Mouse (Mus musculus) myocyte (in vitro differentiated cells): ENCODE measurements around the gene Ripk1. TPM values are rescaled to one million over a fixed set of nuclear protein-coding genes. Genes with fewer than 3 reads are reported as not detected.
"Not testable (repeated sequence)": the region's sequence is repeated elsewhere in the genome, so short reads cannot be mapped to it uniquely, and the experiment has no call there.

Source experiments
- H3K27me3 ChIP-seq: one replicate; pipeline ENCODE4 v1.6.1; 2011; ENCODE audit not compliant: control insufficient read depth, insufficient read depth, insufficient read length
- H3K36me3 ChIP-seq: one replicate; pipeline ENCODE4 v1.6.1; 2011; ENCODE audit not compliant: control insufficient read depth, insufficient read depth
- H3K4me2 ChIP-seq: one replicate; pipeline ENCODE4 v1.6.1; 2011; ENCODE audit warnings: low read depth, control low read depth
- H3K4me3 ChIP-seq: one replicate; pipeline ENCODE4 v1.5.1; 2011; ENCODE audit warnings: mild to moderate bottlenecking, control low read depth, moderate library complexity
- H3K79me2 ChIP-seq: one replicate; pipeline ENCODE4 v1.6.1; 2011; ENCODE audit not compliant: control insufficient read depth, insufficient read depth
- H3ac ChIP-seq: one replicate; pipeline ENCODE4 v1.6.1; 2011; ENCODE audit not compliant: control insufficient read depth, insufficient read length
- CEBPB ChIP-seq: IDR thresholded peaks from 2 replicates; pipeline ENCODE4 v1.6.1; 2011; ENCODE audit warnings: mild to moderate bottlenecking, moderate library complexity; ENCODE audit not compliant: poor library complexity, insufficient read depth, severe bottlenecking
- E2F4 ChIP-seq: IDR thresholded peaks from one replicate; pipeline ENCODE4 v1.6.1; 2011; ENCODE audit warnings: mild to moderate bottlenecking, control low read depth, moderate library complexity; ENCODE audit not compliant: insufficient read depth
- MAX ChIP-seq: IDR thresholded peaks from one replicate; pipeline ENCODE4 v1.6.1; 2011; ENCODE audit warnings: low read depth, mild to moderate bottlenecking, control low read depth
- MYOD1 ChIP-seq, 3 experiments: IDR thresholded peaks; one replicate each; pipeline ENCODE4 v1.6.1; 2011; ENCODE audit warnings: control low read depth in 2 of 3, low read depth in 2 of 3, mild to moderate bottlenecking in 2 of 3, moderate library complexity in 1 of 3; ENCODE audit not compliant: insufficient read length in 2 of 3, control insufficient read depth in 1 of 3
- MYOG ChIP-seq, 3 experiments: IDR thresholded peaks; one replicate each; pipeline ENCODE4 v1.6.1; 2011; ENCODE audit warnings: control low read depth in 2 of 3, low read depth in 2 of 3, mild to moderate bottlenecking in 2 of 3; ENCODE audit not compliant: insufficient read length in 2 of 3, control insufficient read depth in 1 of 3, insufficient read depth in 1 of 3
- POLR2A ChIP-seq: IDR thresholded peaks from one replicate; pipeline ENCODE4 v1.6.1; 2011; ENCODE audit warnings: low read depth, mild to moderate bottlenecking, control low read depth, moderate library complexity; ENCODE audit not compliant: insufficient read length
- POLR2AphosphoS2 ChIP-seq: IDR thresholded peaks from one replicate; pipeline ENCODE4 v1.6.1; 2011; ENCODE audit warnings: low read depth, control low read depth; ENCODE audit not compliant: insufficient read length
- REST ChIP-seq: IDR thresholded peaks from one replicate; pipeline ENCODE4 v1.6.1; 2011; ENCODE audit warnings: mild to moderate bottlenecking, control low read depth, moderate library complexity; ENCODE audit not compliant: insufficient read depth, insufficient read length
- SRF ChIP-seq: IDR thresholded peaks from one replicate; pipeline ENCODE4 v1.6.1; 2011; ENCODE audit warnings: low read depth; ENCODE audit not compliant: control insufficient read depth, insufficient read length
- TCF12 ChIP-seq: IDR thresholded peaks from one replicate; pipeline ENCODE4 v1.6.1; 2011; ENCODE audit warnings: mild to moderate bottlenecking, control low read depth; ENCODE audit not compliant: poor library complexity, insufficient read depth, severe bottlenecking
- TCF3 ChIP-seq: IDR thresholded peaks from one replicate; pipeline ENCODE4 v1.6.1; 2011; ENCODE audit warnings: low read depth, control low read depth; ENCODE audit not compliant: insufficient read length
- USF1 ChIP-seq: IDR thresholded peaks from one replicate; pipeline ENCODE4 v1.6.1; 2011; ENCODE audit warnings: low read depth, mild to moderate bottlenecking, control low read depth, moderate library complexity
- polyA plus RNA-seq: library from polyadenylated mRNA; unstranded; fragments of >200 nt; fragmentation: generic; extraction: Trizol; gene quantifications from one replicate; pipeline ENCODE4 v1.2.1, GENCODE M21; 2012; ENCODE audit warnings: missing spikeins

Ripk1 gene
- polyA plus RNA-seq, 1 experiment: 6.5 TPM

DNA sequence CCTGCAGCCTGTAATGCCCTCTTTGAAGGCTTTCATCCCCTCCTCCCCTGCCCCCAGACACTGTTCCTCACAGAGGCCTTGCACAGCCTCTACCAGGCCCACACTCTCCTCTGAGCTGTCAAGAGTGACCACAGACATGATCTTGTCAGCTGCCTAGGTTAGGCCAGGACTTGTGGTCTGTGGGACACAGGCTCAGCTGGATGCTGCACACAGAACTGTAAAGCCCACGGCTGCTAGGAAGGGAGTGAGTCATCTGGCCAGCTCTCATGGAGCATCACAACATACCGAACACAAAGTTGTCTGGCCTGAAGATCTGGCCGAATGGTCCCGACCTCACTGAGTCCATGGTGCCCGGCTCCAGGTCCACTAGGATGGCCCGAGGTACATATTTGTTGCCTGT lies 73.7 kb downstream of the Ripk1 start:
- Histone ChIP-seq H3K79me2 (peaks cover 21% of the 10 kb centered on the region), H3K36me3 (peaks cover 12% of the 10 kb centered on the region), H3K4me3 (peak overlapping the region; percentile 94), H3K4me2 (peak overlapping the region; percentile 97)
- H3K27me3 ChIP-seq, H3ac ChIP-seq: not testable (repeated sequence)
- peak in 2 of 3 experiments; percentile 76 to 86 for TF ChIP-seq MYOD1 (IDR thresholded peaks at IDR 0.05; ENCODE audit: control insufficient read depth in 1 of 3, insufficient read length in 2 of 3, low read depth in 2 of 3)
- peak; percentile 28 for TF ChIP-seq TCF12
- peak; percentile 45 to 84 (median 72) for TF ChIP-seq MYOG (IDR thresholded peaks at IDR 0.05; ENCODE audit: control insufficient read depth in 1 of 3, insufficient read depth in 1 of 3, insufficient read length in 2 of 3, low read depth in 2 of 3)

GRCm38 (mm10) chr13:34076561-34077491 lies 74.7 kb downstream of the Ripk1 start:
- peaks cover 21% of the 10 kb centered on the region for H3K79me2 ChIP-seq
- H3K4me3 ChIP-seq: peak overlapping the region; percentile 94
- H3K27me3 ChIP-seq: no peaks in the 10 kb centered on the region
- peaks cover 12% of the 10 kb centered on the region for H3K36me3 ChIP-seq
- H3ac ChIP-seq: peak overlapping the region; percentile 35
- TF ChIP-seq TCF12: no peak
- TF ChIP-seq POLR2A: no peak
- TF ChIP-seq E2F4: no peak
- peak; percentile 51 for TF ChIP-seq POLR2AphosphoS2
- no peak for TF ChIP-seq TCF3
- TF ChIP-seq MYOD1 (IDR thresholded peaks at IDR 0.05; ENCODE audit: control insufficient read depth in 1 of 3, insufficient read length in 2 of 3, low read depth in 2 of 3): peak in 2 of 3 experiments; percentile 64 to 70
- no peak for TF ChIP-seq CEBPB
- TF ChIP-seq MYOG (IDR thresholded peaks at IDR 0.05; ENCODE audit: control insufficient read depth in 1 of 3, insufficient read depth in 1 of 3, insufficient read length in 2 of 3, low read depth in 2 of 3): peak in 2 of 3 experiments; percentile 57 to 63
- no peak for TF ChIP-seq MAX
- no peak for TF ChIP-seq USF1
- no peak for TF ChIP-seq REST
- no peak for TF ChIP-seq SRF
- peak overlapping the region; percentile 97 for H3K4me2 ChIP-seq

DNA sequence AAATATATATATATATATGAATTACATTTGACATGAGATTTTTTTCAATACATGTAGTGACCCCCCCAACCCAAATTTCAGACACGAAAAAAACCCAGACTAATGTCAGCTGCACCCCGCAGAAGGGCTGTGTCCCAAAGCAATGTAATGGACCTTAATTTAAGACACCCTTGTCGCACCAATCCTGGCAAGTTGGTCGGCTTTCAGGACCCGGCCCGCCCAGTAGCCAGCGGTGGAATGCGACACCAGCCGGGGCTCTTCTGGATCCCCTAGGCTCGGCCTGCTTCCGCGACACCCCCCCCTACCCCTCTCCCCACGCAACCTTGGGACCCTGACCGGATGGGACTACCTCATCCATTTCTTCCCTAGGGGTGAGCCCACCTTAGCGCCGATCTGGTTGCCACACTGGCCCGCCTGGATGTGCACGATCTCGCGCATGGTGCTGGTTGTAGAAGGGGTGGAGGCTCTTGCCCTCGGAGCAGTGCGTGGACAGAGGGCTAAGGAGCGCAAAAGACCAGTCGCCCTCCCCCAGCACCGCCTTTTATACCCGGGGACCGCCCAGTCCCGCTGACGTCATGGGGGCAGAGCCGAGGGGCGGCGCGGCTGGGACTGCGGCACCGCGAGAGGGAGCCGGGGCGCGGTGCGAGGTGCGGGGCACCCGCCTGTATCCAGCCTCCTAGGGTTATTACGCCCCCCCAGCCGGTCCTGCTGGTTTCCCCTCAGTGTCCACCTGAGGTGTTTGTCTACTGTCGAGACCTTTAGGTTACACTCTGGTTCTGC lies 75.5 kb downstream of the Ripk1 start, which contains the start of gene Tubb2a:
TSS of gene Tubb2a (minus strand) at position 516 of the 780 bp plus-strand sequence.
- H3K4me3 ChIP-seq: peak within 1 kb of the TSS; percentile 94
- peak within 1 kb of the TSS; percentile 35 for H3ac ChIP-seq
- no peaks in the 10 kb centered on the region for H3K27me3 ChIP-seq
- H3K79me2 ChIP-seq: peaks cover 21% of the 10 kb centered on the region
- TF ChIP-seq SRF (peak; percentile 37), POLR2AphosphoS2 (peak; percentile 100), MAX (no peak), TCF12 (no peak), MYOD1 (IDR thresholded peaks at IDR 0.05; ENCODE audit: control insufficient read depth in 1 of 3, insufficient read length in 2 of 3, low read depth in 2 of 3) (peak in 1 of 3 experiments; percentile 20), MYOG (IDR thresholded peaks at IDR 0.05; ENCODE audit: control insufficient read depth in 1 of 3, insufficient read depth in 1 of 3, insufficient read length in 2 of 3, low read depth in 2 of 3) (peak in 1 of 3 experiments; percentile 34), REST (peak; percentile 49), TCF3 (no peak), USF1 (no peak), E2F4 (no peak), CEBPB (no peak), POLR2A (peak; percentile 100)
- H3K4me2 ChIP-seq: peak within 1 kb of the TSS; percentile 97
- H3K36me3 ChIP-seq: peaks cover 12% of the 10 kb centered on the region

- no peaks in the 10 kb centered on the region for H3K27me3 ChIP-seq
- H3ac ChIP-seq: no peak overlapping the region
- peaks cover 8% of the 10 kb centered on the region for H3K36me3 ChIP-seq
- H3K79me2 ChIP-seq: peaks cover 21% of the 10 kb centered on the region
- peak overlapping the region; percentile 94 for H3K4me3 ChIP-seq
- TF ChIP-seq E2F4: no peak
- TF ChIP-seq USF1: no peak
- TF ChIP-seq TCF3: no peak
- TF ChIP-seq CEBPB: no peak
- TF ChIP-seq POLR2A: no peak
- TF ChIP-seq REST: no peak
- no peak for TF ChIP-seq POLR2AphosphoS2
- TF ChIP-seq MYOD1 (IDR thresholded peaks at IDR 0.05; ENCODE audit: control insufficient read depth in 1 of 3, insufficient read length in 2 of 3, low read depth in 2 of 3): no peak
- TF ChIP-seq MAX: no peak
- no peak for TF ChIP-seq SRF
- TF ChIP-seq TCF12: no peak
- TF ChIP-seq MYOG (IDR thresholded peaks at IDR 0.05; ENCODE audit: control insufficient read depth in 1 of 3, insufficient read depth in 1 of 3, insufficient read length in 2 of 3, low read depth in 2 of 3): no peak
- H3K4me2 ChIP-seq: peak overlapping the region; percentile 97
These were observed 76.5 kb downstream of the Ripk1 start for GRCm38 (mm10) chr13:34078500-34079280.
